Mouse (Mus musculus) brain, embryonic 14.5 days (tissue): ENCODE measurements around the gene Omg.

Source experiments
- CTCF ChIP-seq: fragments of 200-500 bp; IDR thresholded peaks from 2 replicates; pipeline ENCODE4 v1.5.1; 2012; ENCODE audit warnings: inconsistent platforms, mild to moderate bottlenecking, moderate library complexity, borderline replicate concordance; ENCODE audit not compliant: insufficient read depth, insufficient read length; ENCODE audit errors: extremely low read depth
- POLR2A ChIP-seq: fragments of 200-500 bp; IDR thresholded peaks from 2 replicates; pipeline ENCODE4 v1.6.1; 2012; ENCODE audit warnings: mild to moderate bottlenecking, inconsistent platforms, borderline replicate concordance; ENCODE audit not compliant: poor library complexity, insufficient read depth, insufficient read length, severe bottlenecking; ENCODE audit errors: extremely low read depth

DNA sequence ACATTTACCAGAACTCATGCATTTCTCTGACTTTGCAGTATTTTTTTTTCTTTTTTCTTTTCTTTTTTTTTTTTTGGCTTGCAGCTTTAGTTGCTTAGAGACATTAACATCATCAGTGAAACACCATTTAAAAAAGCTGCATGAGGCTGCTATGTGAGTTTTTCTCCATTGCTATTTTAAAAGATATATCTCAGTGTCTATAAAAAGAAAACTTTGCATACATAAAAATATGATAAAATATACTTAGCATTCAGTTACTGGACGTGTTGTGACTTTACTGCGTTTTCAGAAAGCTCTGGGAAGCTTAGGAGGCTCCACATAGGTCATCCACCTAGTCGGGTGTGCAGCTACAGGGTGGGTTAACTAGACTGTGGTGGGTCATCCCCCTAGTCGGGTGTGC is 44.0 kb downstream of the Omg start:
- TF ChIP-seq CTCF = no peak
- TF ChIP-seq POLR2A = no peak
